Mouse (Mus musculus) liver, adult 2 months (tissue): ENCODE measurements around the gene Mmp15. TPM values are rescaled to one million over a fixed set of nuclear protein-coding genes. Genes with fewer than 3 reads are reported as not detected.

ENCODE experiments used
- DNase-seq: peaks from one replicate; pipeline ENCODE4 v3.0.0-alpha.2; 2011; ENCODE audit warnings: low read depth, low spot score; ENCODE audit errors: extremely low read depth
- H3K27ac ChIP-seq: fragments of 200-500 bp; replicated peaks from 2 replicates; pipeline ENCODE4 v1.5.1; 2012; ENCODE audit warnings: low read depth, mild to moderate bottlenecking, control low read depth, inconsistent platforms, low read length; ENCODE audit not compliant: insufficient read depth
- H3K27me3 ChIP-seq: fragments of 200-500 bp; 2 replicates; pipeline ENCODE4 v1.6.1; 2012; ENCODE audit warnings: mild to moderate bottlenecking, moderate library complexity, low read length, inconsistent platforms; ENCODE audit not compliant: control insufficient read depth, insufficient read depth
- H3K36me3 ChIP-seq: fragments of 200-500 bp; 2 replicates; pipeline ENCODE4 v1.6.1; 2012; ENCODE audit warnings: low read length, inconsistent platforms; ENCODE audit not compliant: control insufficient read depth, insufficient read depth
- H3K4me1 ChIP-seq: fragments of 200-500 bp; 2 replicates; pipeline ENCODE4 v1.6.1; 2011; ENCODE audit warnings: low read length; ENCODE audit not compliant: control insufficient read depth, insufficient read depth
- H3K4me3 ChIP-seq: fragments of 200-500 bp; 2 replicates; pipeline ENCODE4 v1.5.1; 2011; ENCODE audit warnings: low read depth, mild to moderate bottlenecking, control low read depth, low read length, moderate library complexity; ENCODE audit not compliant: insufficient read depth
- H3K79me2 ChIP-seq: fragments of 200-500 bp; 2 replicates; pipeline ENCODE4 v1.6.1; 2012; ENCODE audit warnings: inconsistent platforms, mild to moderate bottlenecking, low read length, moderate library complexity; ENCODE audit not compliant: control insufficient read depth, insufficient read depth
- H3K9ac ChIP-seq: fragments of 200-500 bp; 2 replicates; pipeline ENCODE4 v1.6.1; 2012; ENCODE audit warnings: low read depth, mild to moderate bottlenecking, control low read depth, inconsistent platforms, low read length
- CTCF ChIP-seq: fragments of 200-500 bp; IDR thresholded peaks from 2 replicates; pipeline ENCODE4 v1.5.1; 2011; ENCODE audit warnings: low read depth, low read length, control low read depth
- POLR2A ChIP-seq: fragments of 200-500 bp; IDR thresholded peaks from 2 replicates; pipeline ENCODE4 v1.6.1; 2011; ENCODE audit warnings: low read length, control low read depth; ENCODE audit not compliant: insufficient read depth; ENCODE audit errors: extremely low read depth
- WGBS: fragments of 180-500 bp; shearing (Covaris S2); methylation state at CpG from one replicate; pipeline ENCODE4 v1.1.7; 2018; 5-methylcytosine and 5-hydroxymethylcytosine counted together
- polyA plus RNA-seq: library from polyadenylated mRNA; depleted of rRNA; stranded (reverse); fragments of >200 nt; gene quantifications from 2 replicates; pipeline ENCODE4 v1.2.3, GENCODE M21; 2012; rRNA removed
- total RNA-seq: library from RNA; depleted of rRNA; stranded (reverse); fragments of >200 nt; gene quantifications from 2 replicates; pipeline ENCODE4 v1.2.3, GENCODE M21; 2014; rRNA removed

Gene Mmp15
- total and polyA plus RNA-seq, 2 experiments = 6.5 to 16.5 TPM

DNA sequence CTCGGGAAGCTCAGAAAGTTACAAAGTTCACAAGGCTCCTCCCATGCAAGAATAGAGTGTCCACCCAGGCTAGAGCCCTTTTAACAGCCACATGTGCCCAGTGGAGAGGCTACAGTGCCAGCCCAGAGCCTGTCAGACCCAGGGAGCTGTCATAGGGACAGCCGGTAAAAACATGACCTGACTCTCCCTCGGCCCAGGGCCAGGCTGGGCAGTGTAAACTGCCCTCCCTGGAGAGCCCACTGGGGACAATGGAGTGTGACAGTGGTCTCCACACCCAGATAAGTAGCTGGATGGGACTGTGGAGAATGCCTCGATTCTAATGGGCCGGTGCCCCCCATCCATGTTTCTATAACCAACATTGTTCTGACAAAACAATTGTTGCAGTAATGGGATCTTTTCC, 57.5 kb downstream of the Mmp15 start:
- TF ChIP-seq POLR2A = no peak
- TF ChIP-seq CTCF = no peak
- no peak for DNase-seq
- Histone ChIP-seq H3K4me1 (no peaks in the 10 kb centered on the region), H3K79me2 (no peaks in the 10 kb centered on the region), H3K27ac (no peak overlapping the region), H3K4me3 (no peak overlapping the region), H3K27me3 (no peaks in the 10 kb centered on the region), H3K36me3 (no peaks in the 10 kb centered on the region), H3K9ac (no peak overlapping the region)
- WGBS = 67% methylated on average over 5 of the region's 5 CpGs

GRCm38 (mm10) chr8:95411309-95411972, 59.4 kb downstream of the Mmp15 start:
- Histone ChIP-seq H3K27ac (no peak overlapping the region), H3K36me3 (no peaks in the 10 kb centered on the region), H3K4me3 (no peak overlapping the region), H3K4me1 (no peaks in the 10 kb centered on the region), H3K9ac (no peak overlapping the region), H3K27me3 (no peaks in the 10 kb centered on the region), H3K79me2 (no peaks in the 10 kb centered on the region)
- 66% methylated on average over 10 of the region's 10 CpGs for WGBS
- DNase-seq = no peak
- TF ChIP-seq CTCF = no peak
- TF ChIP-seq POLR2A = no peak

- Histone ChIP-seq H3K9ac (peak overlapping the region; percentile 65), H3K27ac (peak overlapping the region; percentile 96), H3K27me3 (no peaks in the 10 kb centered on the region), H3K4me1 (peaks cover 39% of the 10 kb centered on the region), H3K4me3 (no peak overlapping the region), H3K79me2 (peaks cover 6% of the 10 kb centered on the region; the same call in 1 of the 2 replicates), H3K36me3 (peaks cover 32% of the 10 kb centered on the region)
- WGBS = 39% methylated on average over 14 of the region's 14 CpGs
- peak; percentile 94 for DNase-seq
- no peak for TF ChIP-seq CTCF
- TF ChIP-seq POLR2A = no peak
Measured at GRCm38 (mm10) chr8:95422193-95422810, 70.2 kb downstream of the Mmp15 start.

Other genes starting within 250 kb of the Mmp15 start
- gene Kifc3, start 149.5 kb upstream of the Mmp15 start, total RNA-seq = 6.8 and 9.3 TPM in 2 replicates
- gene Kifc3, start 149.5 kb upstream of the Mmp15 start, polyA plus RNA-seq = 17.3 and 28.3 TPM in 2 replicates
- under 0.01 and 0.07 TPM in 2 replicates for gene Cngb1, start 45.7 kb upstream of the Mmp15 start, total RNA-seq
- 0.39 TPM in 1 of 2 replicates, not detected in the other for gene Cngb1, start 45.7 kb upstream of the Mmp15 start, polyA plus RNA-seq
- not detected in 2 replicates for gene Tepp, start 41.7 kb upstream of the Mmp15 start, total RNA-seq
- gene Tepp, start 41.7 kb upstream of the Mmp15 start, polyA plus RNA-seq = not detected in 2 replicates
- 1.2 and 1.8 TPM in 2 replicates for gene Zfp319, start 20.3 kb upstream of the Mmp15 start, total RNA-seq
- 2.5 and 3.2 TPM in 2 replicates for gene Zfp319, start 20.3 kb upstream of the Mmp15 start, polyA plus RNA-seq
- gene Usb1, start 20.0 kb upstream of the Mmp15 start, total RNA-seq = 6.7 and 7.9 TPM in 2 replicates
- 16.2 and 20.0 TPM in 2 replicates for gene Usb1, start 20.0 kb upstream of the Mmp15 start, polyA plus RNA-seq
- gene Cfap20, start 82.6 kb downstream of the Mmp15 start, total RNA-seq = 39.6 and 47.1 TPM in 2 replicates
- gene Cfap20, start 82.6 kb downstream of the Mmp15 start, polyA plus RNA-seq = 27.0 and 37.5 TPM in 2 replicates
- gene Csnk2a2, start 137.8 kb downstream of the Mmp15 start, total RNA-seq = 13.2 and 19.6 TPM in 2 replicates
- gene Csnk2a2, start 137.8 kb downstream of the Mmp15 start, polyA plus RNA-seq = 8.8 and 10.1 TPM in 2 replicates
- not detected in 2 replicates for gene Ccdc113, start 181.8 kb downstream of the Mmp15 start, total RNA-seq
- gene Ccdc113, start 181.8 kb downstream of the Mmp15 start, polyA plus RNA-seq = not detected in 2 replicates
- gene Prss54, start 224.1 kb downstream of the Mmp15 start, total RNA-seq = not detected in 2 replicates
- not detected in 2 replicates for gene Prss54, start 224.1 kb downstream of the Mmp15 start, polyA plus RNA-seq